Mouse (Mus musculus): ENCODE results near the gene Gm49601.

The Gm49601 gene

DNA sequence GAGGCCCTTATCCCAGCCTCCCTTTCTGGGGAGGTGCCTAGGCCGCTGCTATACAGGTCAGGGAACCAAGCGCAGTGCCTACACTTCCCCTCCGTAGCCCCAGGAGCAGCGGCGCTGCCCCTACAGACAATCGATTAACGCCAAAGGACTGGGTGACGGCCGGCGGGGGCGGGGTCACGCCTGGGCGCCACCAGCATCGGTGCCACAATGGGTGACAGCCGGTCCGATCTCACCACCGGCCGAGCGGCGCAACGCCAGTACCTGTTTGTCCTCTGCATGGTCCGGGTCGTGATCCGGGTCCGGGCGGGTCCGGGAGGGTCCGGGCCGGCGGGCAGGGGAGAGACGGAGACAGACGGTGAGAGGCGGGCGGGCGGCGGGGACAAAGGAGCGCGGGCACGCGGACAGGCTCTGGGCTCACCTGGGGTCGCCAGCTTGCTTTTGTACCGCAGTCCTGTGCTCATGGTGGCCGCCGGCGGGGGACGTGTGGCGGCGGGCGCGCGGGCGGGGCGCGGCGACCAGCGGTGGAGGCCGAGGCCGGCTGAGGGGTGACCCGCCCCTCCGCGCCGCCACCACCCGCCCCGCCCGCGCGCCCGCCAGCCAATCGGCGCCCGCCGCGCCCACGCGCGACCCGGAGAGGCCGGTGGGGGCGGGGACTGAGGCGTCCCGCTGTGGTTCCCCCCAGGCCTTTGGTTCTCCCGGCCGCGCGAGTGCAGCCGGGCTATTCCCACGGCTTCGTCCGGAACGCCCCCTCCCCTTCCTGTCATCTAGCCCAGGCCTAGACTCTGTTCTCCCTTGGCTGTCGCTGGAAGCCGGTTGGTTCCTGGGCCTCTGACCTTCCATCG lies 3.4 kb upstream of the Gm49601 start, which contains the start of gene Sept5:
Sept5 (minus strand) TSS at position 565 of the 842 bp plus-strand sequence.
- in situ Hi-C loops (cut with MboI), result no loop called here

DNA sequence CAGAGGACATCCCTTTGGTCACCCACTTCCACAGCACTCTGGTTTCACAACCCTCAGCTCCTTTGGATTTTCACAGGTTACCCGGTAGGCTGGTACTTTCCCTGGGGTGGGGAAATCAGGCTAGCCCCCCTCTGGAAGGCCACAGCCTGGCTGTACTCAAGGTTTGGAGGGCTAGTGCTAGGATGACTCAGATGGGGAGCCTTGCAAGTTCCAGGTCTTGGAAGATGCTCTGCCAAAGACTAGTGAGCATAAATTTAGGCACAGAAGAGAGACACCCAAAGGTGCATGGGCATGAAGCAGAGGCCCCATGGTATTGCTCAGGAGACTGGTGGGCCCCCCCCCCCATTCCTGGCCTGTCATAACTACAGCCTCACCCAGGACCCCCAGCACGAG lies 2.7 kb upstream of the Gm49601 start:
- in situ Hi-C loops (cut with MboI), result no loop called here

DNA sequence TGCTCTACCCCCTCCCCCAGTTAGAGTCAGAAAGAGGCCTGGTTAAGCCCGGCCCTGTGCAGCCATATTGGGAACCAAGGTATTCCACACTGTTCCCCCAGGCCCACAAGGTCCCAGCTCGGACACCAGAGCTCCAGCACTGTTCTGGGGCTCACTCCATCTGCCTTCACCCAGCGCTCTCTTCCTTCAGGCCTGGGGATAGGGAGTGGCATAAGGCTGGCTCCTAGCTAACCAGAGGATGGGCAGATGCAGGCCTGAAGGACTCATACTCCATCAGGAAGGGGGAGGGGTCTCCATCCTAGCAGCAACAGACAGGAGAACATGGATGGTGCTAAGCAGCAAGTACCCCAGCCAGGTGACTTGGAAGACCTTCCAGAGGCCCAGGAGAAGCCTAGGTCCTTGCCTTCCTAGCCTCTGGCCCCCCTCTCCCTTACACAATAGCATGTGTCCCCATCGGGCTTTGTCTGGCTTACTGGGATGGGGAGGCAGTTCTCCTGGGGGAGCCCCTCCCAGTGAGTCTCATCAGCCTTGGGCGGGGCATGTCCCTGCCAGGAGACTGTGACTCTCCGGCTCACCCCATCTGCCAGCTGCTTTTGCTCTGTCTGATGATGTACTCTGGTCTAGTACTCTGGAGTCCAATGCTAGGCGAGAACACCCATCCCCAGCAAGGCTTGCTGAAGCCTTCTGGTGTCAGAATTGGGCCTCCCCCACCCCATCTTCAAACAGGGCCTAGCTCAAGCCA lies 2.1 kb upstream of the Gm49601 start:
- in situ Hi-C loops (cut with MboI), result no loop called here

DNA sequence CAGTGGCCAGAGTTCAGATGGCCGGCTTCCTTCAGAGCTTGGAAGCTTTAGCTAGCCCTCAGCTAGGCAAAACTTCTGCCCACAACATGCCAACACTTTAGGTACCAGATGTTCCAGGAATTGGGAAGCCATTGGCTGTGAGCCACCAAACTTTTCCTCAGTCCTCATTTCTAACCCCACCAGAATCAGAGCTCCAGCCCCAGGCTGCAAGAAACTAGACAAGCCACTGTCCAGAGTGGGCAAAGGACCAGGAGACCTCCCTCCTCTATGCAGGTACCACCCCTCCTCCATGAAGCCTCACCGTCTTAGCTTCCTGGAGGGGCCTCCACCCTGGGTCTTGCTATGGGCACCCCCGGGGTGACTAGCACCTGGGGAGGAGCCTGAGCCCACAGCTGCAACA lies 936 bp upstream of the Gm49601 start:
- in situ Hi-C loops (cut with MboI), result no loop called here

DNA sequence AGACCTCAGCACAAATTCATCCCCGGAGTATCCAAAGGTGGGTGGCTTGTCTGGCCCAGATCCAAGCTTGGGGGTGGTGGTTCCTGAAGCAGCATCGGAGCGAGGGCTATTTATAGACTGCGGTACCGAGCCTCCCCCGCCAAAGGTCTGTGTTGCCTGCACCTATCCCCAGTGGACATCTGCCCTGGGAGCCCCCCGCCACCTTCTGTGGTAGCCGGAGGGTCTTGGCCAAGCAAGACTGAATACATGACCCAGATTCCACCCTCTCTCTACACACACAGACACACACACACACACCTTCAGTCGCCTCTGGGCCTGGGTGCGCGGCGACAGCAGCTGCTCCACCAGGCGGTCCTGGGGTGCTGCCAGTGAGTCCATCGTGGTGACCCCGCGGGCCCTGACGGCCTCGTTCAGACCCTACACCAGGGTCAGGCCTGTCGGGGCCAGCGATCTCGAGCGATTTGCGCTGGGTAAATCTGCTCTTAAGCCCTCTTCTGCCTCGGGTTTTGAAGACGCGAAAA lies 376 bp downstream of the Gm49601 start:
- in situ Hi-C loops (cut with MboI), result no loop called here

DNA sequence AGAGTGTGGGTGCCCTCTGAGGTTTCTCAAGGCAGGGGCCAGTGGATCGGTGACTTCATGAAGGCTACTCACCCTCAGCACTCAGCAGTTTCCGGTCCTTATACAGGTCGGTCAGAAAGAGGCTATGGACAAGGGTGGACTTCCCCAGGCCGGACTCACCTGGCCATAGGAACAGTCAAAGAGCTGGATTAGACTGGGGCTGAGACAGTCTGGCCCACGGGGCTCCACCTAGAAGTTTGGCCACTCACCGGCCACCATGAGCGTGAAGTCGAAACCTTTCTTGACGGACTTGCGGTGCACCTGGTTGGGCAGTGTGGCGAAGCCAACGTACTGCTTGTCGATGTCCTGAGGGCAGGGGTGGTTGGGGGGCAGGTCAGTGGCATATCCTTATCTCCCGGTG lies 1.1 kb downstream of the Gm49601 start:
- in situ Hi-C loops (cut with MboI), result no loop called here

DNA sequence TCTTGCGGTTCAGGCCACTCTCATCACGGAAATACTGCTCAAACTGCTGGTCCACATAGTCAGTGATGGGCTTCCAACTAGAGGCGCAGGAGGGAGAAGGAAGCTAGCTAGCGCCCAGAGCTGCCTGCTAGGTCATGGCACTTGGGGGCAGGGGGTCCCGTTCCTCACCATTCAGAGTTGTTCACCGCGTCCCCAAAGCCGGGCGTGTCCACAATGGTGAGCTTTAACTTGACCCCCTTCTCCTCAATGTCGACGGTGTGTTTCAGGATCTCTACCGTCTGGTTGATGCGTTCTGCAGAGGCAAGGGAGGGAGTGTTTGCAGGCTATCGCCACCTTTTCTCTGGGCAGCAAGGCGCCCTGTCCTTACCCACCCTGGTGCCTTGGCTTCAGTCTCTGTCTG lies 1.6 kb downstream of the Gm49601 start:
- in situ Hi-C loops (cut with MboI), result no loop called here

DNA sequence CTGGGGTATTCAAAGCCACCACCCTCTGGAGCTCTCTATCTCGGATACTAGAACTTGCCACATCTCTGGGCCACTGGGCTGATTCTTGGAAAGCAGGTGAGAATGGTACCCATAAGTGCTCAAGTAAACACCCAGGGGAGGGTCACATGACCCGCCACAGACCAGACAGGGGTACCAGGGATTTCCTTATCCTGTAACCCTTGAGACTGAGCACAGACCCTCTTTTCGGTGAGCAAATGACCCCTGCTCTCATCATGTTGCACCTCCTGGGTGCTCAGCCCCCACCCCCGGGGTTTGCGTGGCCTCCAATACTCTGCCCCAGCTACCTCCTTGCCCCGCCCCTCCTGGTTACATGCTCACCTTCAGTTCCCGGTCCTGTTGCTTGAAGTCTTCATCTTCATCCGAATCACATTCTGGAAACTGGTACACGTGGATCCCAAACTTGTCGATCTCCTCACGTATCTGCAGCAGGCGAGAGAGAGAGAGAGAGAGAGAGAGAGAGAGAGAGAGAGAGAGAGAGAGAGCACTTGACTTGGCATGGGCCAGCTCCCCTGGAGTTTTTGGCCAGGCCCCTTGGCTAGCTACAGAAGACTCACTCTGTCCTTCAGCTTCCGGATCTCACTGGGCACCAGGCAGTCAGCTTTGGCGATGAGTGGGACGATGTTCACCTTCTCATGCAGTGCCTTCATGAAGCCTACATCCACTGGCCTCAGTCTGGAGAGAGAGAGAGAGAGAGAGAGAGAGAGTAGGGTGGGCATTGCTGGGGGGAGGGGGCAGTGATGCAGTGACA lies 2.3 kb downstream of the Gm49601 start:
- in situ Hi-C loops (cut with MboI), result no loop called here

DNA sequence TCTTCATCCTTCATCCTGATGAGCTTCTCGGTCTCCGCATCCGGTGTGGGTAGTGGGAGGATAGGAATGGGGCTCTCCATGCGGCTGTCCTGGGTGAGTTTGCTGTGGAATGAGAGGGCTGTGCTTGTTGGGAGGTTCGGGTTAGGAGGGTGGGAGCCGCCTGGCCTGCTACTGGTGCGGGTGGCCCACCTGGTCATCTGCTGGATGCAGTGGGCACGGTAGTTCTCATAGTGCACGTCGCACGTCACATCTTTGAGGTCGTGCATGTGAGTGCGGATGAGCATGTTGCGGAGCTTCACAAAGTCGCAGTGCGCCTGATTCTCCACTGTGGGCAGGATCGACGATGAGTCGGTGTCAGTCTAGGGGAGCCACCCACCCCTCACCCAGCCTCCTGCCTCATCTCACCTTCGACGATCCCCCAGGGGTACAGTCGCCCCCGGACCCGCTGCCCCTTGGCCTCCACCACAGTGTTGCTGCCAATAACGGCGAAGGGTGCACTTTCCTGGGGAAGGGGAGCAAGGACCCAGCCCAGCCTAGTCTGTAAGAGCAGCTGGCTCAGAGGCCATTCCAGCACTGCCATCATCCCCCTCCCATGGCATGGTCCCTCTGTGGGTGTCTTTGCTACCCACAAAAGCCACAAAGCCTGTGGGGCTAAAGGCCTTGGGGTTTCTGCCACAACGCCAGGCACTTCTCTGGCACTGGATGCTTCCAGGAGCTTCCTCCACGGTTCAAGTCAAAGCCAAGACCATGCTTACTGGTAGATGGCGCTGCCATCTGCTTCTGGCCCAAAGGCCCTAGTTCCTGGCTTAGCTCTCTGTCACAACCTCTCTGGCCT lies 3.1 kb downstream of the Gm49601 start:
- in situ Hi-C loops (cut with MboI), result no loop called here

DNA sequence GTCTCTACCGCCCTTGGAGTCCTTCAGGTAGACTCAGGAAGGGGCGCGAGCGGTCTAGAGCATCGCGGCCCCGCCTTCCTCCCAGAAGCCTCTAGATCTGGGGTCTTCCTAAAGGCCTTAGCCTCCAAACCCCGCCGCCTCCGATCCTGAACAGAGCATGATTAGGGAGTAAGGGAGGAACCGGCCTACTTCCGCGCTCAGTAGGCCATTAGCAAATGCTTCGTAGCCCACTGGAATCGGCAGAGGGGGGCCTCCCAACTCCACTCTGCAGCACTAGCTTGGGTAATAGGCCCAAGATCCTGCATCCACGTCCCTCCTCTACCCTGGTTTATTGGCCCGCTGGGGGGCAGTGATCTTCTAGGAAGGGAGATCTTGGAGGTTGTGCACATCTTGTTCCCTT lies 4.2 kb downstream of the Gm49601 start, which contains the start of gene Gp1bb:
Gp1bb (minus strand) TSS at position 385 of the 400 bp plus-strand sequence.
- in situ Hi-C loops (cut with MboI), result no loop called here

DNA sequence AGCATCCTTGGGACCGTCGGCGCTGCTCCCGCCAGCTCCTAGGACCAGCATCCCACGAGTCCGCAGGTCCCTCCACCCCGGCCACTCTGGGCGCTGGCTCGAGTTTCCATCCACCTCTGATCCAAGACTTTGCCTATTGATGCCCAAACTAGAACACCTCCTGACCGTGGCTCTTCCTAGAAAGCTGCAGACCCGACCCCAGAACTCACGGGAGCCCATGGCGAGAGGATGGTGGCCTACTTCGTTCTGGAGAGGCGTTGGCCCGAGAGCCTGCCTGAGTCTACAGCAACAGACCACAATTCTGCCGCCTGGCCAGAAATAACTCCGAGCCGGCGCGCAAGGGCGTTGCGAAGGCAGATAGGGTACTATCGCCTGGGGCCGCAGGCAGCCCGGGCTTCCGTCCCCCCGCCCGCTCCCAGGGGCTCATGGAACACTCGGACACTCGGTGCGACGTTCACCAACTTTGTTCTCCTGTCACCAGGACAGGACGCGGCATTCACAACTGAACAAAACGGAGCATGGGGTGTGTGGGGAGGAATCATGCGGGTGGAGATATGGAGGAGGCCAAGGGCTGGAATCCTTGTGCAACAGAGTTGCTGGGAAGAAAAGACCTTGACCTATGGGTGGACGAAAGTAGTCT lies 4.7 kb downstream of the Gm49601 start:
- in situ Hi-C loops (cut with MboI), result no loop called here

DNA sequence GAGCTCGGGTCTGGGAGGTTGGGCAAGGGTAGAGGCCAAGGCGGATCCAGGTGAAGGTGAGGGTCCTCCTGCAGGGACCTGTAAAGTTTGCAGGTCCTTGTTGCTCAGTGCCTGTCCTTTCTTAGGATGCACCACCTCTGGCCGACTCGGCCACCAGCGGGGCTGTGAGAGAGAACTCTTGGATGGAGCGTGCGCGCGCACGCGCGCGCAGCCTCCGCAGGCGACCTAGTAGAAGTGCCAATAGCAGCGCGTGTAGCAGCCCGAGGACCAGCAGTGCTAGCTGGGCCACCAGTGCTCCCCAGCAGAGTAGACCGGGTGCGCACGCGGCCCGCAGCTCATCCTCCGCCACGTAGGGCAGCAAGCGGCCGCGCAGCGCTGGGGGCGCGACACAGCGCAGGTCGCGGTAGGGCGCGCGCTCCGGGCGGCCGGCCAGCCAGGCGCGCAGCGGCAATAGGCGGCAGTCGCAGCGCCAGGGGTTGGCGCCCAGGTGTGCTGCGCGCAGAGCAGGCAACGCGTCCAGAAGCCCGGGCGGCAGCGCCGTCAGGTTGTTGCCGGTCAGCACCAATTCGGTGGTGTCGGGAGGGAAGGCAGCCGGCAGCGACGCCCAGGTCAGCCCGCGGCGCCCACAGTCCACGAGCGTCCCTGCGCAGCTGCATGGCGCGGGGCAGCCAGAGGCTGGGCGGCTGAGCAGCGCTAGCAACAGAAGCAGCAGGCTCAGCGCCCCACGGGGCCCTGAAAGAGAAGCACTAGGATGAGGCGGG lies 5.4 kb downstream of the Gm49601 start:
- in situ Hi-C loops (cut with MboI), result no loop called here

DNA sequence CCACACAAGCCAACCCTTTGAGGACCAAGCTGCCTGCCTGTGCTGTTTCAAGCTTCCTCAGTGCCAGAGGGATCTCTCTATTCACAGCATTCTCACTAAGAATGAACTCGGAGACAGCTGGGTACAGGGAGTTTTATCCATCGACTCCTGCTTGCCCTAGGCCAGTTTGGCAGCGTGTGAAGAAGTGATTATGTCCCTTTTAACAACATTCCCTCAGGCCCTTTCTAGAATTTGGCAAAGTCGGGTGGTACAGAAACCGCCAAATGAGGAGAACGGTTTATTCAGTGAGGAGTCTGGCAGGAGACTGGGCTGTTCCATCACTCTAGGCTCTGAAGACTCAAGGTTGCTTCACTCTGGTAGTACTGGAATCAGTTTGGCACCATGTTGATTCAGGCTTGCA lies 6.0 kb downstream of the Gm49601 start:
- in situ Hi-C loops (cut with MboI), result no loop called here

DNA sequence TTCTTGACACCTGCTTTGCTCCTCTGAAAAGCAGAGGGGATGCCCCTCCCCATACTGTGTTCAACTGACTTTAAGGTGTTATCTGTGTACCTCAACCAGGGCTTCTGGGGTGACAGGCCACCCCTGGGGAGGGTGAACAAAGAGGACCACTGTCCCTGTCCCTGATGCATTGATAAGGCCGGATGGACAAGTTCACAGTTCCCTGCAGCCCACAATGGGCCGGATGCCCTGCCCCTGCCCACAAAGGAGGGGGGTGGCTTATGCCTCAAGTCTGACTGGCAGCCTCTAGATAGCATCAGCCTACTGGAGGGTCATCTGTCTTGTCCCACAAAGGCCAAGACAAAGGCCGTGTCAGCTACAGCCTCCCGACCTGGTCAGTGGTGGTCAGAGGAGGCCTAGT lies 7.1 kb downstream of the Gm49601 start:
- in situ Hi-C loops (cut with MboI), result loop anchor here (10.0 kb wide), 1 partner anchor 164 kb away; no protein-coding TSS in a partner anchor

DNA sequence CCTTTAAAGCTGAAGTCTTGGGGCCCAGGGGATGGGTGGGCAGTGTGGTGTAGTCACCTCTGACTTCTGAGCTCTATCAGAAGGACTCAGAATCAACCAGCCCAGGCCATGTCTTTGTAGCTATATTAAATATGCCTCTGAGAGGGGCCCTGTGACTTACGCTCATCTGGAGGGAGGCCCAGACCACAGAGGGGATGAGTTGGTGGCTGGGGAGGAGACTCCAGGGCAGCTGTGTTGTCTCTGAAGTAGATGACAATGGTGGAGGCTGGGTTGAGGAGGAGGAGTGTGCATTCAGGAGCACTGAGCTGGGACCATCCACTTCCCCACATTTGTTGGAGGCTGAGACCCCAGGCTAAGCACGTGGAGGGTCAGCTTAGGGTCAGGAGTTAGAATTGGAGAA lies 7.9 kb downstream of the Gm49601 start:
- in situ Hi-C loops (cut with MboI), result loop anchor here (10.0 kb wide), 1 partner anchor 163 kb away; no protein-coding TSS in a partner anchor

DNA sequence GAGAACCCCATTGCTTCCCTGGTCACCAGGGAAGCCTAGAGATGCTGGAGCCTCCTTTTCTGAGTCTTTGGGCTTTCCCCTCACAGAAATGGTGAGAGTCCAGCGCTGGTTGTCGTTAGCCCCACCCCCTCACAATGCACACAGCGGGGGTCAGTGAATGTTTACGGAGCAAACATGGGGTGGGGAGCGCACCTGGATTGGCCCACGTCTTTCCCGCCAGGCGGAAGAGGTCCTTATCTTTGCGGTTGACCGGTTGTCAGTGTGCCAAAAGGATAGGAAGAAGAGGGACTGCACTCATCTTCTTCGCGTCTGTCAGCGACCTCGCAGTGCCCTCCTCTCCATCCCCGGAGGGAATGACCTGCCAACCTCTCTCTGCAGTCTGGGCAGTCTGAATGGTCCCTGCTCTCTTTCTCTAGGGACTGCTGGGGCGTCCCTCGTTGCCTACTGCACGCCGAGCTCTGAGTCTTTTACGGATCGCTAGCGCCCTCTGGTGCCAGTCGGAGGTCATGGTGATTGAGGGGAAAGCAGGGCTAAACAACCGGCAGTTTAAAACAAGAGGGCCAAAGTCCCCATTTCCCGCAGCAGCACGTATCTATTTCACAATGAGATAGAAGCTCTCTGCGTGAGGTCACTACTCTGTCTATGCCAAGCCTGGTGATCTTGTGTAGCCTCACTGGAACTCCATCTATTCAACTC lies 8.7 kb downstream of the Gm49601 start:
- in situ Hi-C loops (cut with MboI), result loop anchor here (10.0 kb wide), 1 partner anchor 163 kb away; no protein-coding TSS in a partner anchor

DNA sequence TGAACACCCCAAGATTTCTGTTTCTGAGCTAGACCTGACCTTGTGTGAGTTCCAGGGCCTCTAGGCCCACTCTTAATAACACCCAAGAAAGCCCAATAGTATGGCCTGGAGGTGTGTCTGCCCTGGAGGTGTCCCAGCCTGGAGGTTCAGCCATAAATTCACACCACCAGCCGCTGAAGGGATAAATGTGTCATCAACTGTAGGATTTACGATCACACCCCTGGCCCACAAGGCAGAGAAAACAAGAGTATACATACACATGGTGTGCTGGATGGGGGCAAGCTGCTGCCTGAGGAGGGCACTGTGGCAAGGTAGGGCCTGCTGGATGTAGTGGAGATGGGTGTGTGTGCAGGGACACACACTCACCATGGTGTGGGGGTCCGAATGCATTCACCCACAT lies 12.9 kb downstream of the Gm49601 start:
- in situ Hi-C loops (cut with MboI), result loop anchor here (10.0 kb wide), 1 partner anchor 158 kb away; no protein-coding TSS in a partner anchor

DNA sequence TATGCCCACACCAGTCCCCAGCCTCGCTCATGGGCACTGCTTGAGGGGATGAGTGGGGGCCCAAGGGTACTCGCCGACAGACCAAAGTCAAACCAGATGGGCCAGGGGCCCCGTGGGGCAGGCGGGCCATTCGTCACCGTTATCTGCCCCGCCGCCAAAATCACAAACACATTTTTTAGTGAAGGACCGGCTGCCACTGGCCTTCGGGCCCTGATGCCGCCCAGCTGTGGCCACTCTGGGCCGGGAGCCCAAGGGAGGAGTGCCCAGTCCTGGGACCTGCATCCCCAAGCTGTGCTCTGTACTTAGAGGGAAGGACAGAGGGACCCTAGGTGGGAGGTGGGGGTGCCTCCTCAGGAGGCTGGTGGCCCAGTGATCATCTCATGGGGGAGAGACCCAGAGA lies 14.5 kb downstream of the Gm49601 start:
- in situ Hi-C loops (cut with MboI), result loop anchor here (10.0 kb wide), 1 partner anchor 157 kb away; no protein-coding TSS in a partner anchor

DNA sequence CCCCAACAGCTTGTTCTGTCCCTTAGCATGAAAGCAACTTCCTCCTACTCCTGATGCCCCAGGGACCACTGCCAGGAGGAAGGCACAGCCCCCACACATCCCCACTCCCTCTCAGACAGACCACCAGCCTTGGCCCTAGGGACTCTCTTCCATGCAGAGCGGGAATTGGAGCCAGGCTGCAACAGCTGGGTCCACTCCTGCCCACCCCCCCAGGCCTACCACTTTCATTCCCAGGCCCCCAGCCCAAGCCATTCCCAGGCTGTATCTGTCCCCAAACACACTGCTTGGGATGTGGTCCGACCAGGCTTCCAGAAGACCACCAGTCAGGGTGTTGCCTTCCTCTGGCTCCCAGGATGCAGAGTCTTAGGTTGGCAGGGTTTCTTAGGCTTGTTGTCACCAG lies 17.1 kb downstream of the Gm49601 start:
- in situ Hi-C loops (cut with MboI), result no loop called here

Measured in mature B cell (primary cell).